Mouse (Mus musculus) small intestine, adult 2 months (tissue): ENCODE data around the gene Tspan17.

Experiments used
- CTCF ChIP-seq: fragments of 200-500 bp; IDR thresholded peaks from 2 replicates; pipeline ENCODE4 v1.5.1; 2012; ENCODE audit warnings: low read depth, mild to moderate bottlenecking, control low read depth, inconsistent platforms, low read length, moderate library complexity, mixed read lengths; ENCODE audit not compliant: insufficient replicate concordance, insufficient read length; ENCODE audit errors: extremely low read depth
- POLR2A ChIP-seq: fragments of 200-500 bp; IDR thresholded peaks from 2 replicates; pipeline ENCODE4 v1.6.1; 2012; ENCODE audit warnings: low read depth, mild to moderate bottlenecking, control low read depth, inconsistent platforms, low read length, moderate library complexity

DNA sequence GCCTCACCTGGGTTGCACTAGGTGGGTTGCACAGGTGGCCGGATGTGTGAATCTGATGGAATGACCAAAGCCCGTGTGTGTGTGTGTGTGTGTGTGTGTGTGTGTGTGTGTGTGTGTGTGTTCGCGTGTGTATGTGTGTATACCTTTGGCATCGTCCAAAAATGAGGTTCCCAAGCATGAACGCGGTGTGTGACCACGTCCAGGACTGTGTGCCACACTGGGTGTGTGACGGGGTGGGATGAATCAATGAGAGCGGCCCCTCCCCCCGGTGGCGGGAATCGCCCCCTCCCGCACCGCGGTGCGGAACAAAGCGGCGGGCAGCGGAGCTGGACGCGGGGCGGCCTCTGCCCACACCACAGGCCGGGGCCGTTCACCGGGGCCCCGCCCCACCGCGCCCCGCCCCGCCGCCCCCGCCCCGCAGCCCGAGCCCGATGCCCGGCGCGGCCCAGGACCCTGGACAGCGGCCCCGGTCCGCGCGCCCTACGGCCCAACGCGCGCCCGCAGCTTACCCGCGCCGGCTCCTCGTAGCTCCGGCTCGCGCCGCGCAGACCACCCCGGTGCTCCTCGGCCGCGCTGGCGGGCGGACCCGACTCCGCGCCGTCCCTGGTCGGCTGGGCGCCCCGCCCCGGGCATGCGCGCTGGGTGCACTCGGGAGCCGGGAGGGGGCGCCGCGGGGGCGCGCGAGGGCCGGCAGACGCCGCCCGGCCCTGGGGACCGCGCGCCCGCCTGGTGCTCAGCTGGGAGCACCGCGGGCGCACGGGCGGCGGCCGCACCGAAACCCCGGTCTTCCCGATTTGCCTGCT, 39.9 kb upstream of the Tspan17 start:
- TF ChIP-seq CTCF: no peak
- no peak for TF ChIP-seq POLR2A
